Mouse (Mus musculus) kidney, adult 2 months (tissue): Measurements from ENCODE around the gene Eps8l2.

ENCODE experiments used
- CTCF ChIP-seq: fragments of 200-500 bp; conservative IDR thresholded peaks from 2 replicates; pipeline ENCODE4 v1.5.1; 2011; ENCODE audit warnings: low read depth, mild to moderate bottlenecking, control low read depth, low read length, moderate library complexity, mixed read lengths; ENCODE audit not compliant: insufficient read depth, insufficient read length
- POLR2A ChIP-seq: fragments of 200-500 bp; IDR thresholded peaks from one replicate; pipeline ENCODE4 v1.6.1; 2011; ENCODE audit warnings: low read depth, low read length, control low read depth

- TF ChIP-seq CTCF (no peak), POLR2A (no peak)
These were observed 5.0 kb downstream of the Eps8l2 start for GRCm38 (mm10) chr7:141343696-141344095.
